Mouse (Mus musculus) spleen, postnatal 10 days (tissue): Measurements from ENCODE around the gene Pld3.
A peak's percentile ranks its signal among the peaks of the same experiment; 100 is the strongest.

Source experiments
- DNase-seq, 2 experiments: peaks; one replicate each; pipeline ENCODE4 v3.0.0; 2021 to 2022; ENCODE audit warnings: low spot score in 2 of 2

Pld3 gene

DNA sequence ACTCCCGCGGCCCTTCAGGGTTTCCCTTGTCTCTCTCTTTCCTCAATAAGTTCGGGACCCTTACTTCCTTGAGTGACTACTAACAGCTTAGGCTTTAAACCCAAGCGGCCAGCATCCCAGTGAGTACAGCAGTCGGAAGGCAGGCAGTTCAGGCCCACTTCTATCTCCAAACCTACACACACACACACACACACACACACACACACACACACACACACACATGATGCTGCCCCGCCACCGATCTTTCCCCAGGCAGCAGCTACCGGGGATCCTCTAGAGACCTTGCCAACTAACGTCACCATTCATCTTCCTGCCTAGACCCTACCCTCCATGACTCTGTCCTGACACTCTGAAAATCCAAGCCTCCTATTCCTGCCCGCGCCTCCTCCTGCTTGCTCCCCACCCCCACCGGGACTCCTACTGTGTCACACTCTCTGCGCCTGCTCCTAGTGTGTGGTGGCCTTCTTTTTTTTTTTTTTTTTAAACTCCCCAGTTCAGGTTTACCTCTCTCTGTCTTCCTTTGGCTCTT lies 65.2 kb downstream of the Pld3 start:
- peak in 1 of 2 experiments; percentile 63 for DNase-seq

DNA sequence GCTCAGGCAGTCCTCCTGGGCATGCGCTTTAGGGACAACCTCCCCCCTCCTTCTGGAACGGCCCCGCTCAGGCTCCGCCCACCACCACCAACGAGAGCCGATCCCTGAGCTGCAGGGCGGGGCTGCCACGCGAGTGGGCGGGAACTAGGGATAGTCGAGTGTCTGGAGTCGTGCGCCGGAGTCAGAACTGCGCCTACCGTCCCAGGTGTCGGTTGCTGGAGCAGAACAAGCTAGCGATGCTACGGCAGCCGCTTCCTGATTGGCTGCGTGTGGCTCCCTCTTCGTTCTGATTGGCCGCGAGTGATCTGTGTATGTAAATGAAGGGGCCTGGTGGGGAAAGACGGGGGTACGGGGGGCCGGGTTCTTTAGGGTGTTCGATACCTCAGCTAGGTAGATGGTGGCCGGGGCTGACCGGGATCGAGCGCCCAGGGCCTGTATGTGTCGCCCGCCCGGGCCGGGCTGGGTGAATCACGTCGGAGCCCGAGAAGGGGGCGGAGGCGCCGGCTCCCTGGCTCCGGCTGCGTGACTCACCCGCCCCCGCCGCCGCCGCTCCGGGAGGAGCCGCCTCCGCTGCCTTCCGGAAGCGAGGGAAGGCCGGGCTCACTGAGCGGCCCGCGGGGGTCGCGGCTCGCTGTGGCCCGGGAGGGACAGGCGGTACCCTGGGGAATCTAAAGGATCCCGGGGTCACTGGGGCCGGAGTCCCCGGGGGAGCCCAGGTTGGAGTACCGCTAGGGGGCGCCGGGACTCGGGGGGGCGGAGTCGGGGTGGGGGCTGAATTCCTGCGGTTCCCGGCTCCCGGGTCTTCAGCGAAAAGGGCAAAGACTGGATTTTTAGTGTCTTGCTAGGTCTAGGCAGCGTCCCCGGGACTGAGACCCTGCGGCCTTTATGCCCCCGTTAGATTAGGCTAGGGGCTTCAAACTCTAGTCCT lies 66.0 kb downstream of the Pld3 start, which contains the start of gene Sertad1:
Gene Sertad1 (plus strand): TSS at position 141 of the 928 bp plus-strand sequence.
- DNase-seq, result peak; percentile 99 to 100

DNA sequence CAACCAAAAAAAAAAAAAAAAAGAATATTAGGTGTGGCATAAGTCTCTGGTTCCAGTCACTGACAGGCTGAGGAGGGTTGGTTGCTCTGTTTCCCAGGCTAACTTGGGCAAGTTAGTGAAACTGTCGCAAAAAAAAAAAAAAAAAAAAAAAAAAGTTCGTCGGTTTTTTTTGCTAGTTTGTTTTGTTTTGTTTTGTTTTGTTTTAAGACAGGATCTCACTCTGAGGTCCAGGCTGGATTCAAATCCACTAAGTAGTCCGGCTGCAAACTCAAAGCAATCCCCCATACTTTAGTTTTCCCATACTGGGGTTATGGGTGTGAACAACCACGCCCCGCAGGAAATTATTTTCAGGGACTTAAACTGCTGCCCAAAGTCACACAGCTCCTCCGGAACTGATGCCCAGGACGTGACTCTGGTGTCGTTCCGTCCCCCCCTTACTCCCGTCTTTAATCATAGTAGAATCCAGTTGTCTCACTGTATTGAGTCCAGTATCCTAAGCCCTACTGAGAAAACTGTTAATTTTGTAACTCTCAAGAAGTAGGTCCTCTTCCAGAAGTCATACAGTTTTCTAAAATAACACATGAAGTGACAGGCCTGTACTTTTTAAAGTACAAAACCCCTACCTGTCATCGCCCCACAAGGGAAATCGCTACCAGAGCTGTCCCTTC lies 66.8 kb downstream of the Pld3 start:
- DNase-seq, result peak; percentile 53 to 56

DNA sequence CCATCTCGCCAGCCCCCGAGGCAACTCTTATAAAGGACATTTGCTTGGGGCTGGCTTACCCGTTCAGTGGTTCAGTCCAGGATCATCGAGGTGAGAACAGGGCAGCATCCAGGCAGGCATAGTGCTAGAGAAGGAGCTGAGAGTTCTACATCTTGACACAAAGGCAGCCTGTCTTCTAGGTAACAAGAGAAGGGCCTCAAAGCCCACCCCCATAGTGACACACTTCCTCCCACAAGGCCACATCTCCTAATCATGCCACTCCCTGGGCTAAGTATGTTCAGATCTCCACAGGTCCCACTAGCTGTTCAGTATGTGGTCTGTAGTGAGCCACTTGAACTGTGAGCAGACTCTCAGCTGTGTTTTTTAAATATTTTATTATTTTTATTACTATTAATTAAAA lies 69.2 kb downstream of the Pld3 start:
- DNase-seq, result no peak
